Mouse (Mus musculus) brown adipose tissue, adult 24 weeks (tissue): Measurements from ENCODE around the gene BC048507. TPM values are rescaled to one million over a fixed set of nuclear protein-coding genes. Genes with fewer than 3 reads are reported as not detected.
A peak's percentile ranks its signal among the peaks of the same experiment; 100 is the strongest.
"Not testable (repeated sequence)": the region's sequence is repeated elsewhere in the genome, so short reads cannot be mapped to it uniquely, and the experiment has no call there.

Experiments used
- H3K27ac ChIP-seq: fragments of 200-500 bp; replicated peaks from 2 replicates; pipeline ENCODE4 v1.5.1; 2012; ENCODE audit warnings: low read depth, mild to moderate bottlenecking, low read length
- H3K4me1 ChIP-seq: fragments of 200-500 bp; 2 replicates; pipeline ENCODE4 v1.6.1; 2012; ENCODE audit warnings: low read length, mixed read lengths; ENCODE audit not compliant: control insufficient read depth, insufficient read depth, insufficient read length
- H3K4me3 ChIP-seq: fragments of 200-500 bp; 2 replicates; pipeline ENCODE4 v1.5.1; 2012; ENCODE audit warnings: low read depth, mild to moderate bottlenecking, low read length, moderate library complexity; ENCODE audit not compliant: insufficient read depth
- polyA plus RNA-seq: library from polyadenylated mRNA; stranded (reverse); fragments of >200 nt; gene quantifications from 2 replicates; pipeline ENCODE4 v1.2.4, GENCODE M21; 2012; ENCODE audit not compliant: missing spikeins, insufficient read depth, insufficient read length

BC048507 gene
- polyA plus RNA-seq: not detected in 2 replicates

GRCm38 (mm10) chr13:67863026-67863425 is at the start of gene BC048507:
BC048507 (plus strand) TSS chr13:67863326.
- no peak within 1 kb of the TSS for H3K27ac ChIP-seq
- H3K4me3 ChIP-seq: no peak within 1 kb of the TSS
- H3K4me1 ChIP-seq: no peaks in the 10 kb centered on the region

- Histone ChIP-seq H3K4me1 (no peaks in the 10 kb centered on the region), H3K4me3 (peak within 1 kb of the TSS; percentile 92), H3K27ac (peak within 1 kb of the TSS; percentile 29)
These were observed 49.1 kb upstream of the BC048507 start, which contains the start of gene Zfp273 for GRCm38 (mm10) chr13:67813710-67814660. Zfp273 (plus strand) TSS chr13:67813740.

GRCm38 (mm10) chr13:67818636-67819035 is 44.5 kb upstream of the BC048507 start:
- Histone ChIP-seq H3K4me1 (no peaks in the 10 kb centered on the region), H3K4me3 (no peak overlapping the region), H3K27ac (no peak overlapping the region)

- H3K27ac ChIP-seq: peak within 1 kb of the TSS; percentile 80
- no peaks in the 10 kb centered on the region for H3K4me1 ChIP-seq
- H3K4me3 ChIP-seq: peak within 1 kb of the TSS; percentile 94
These were observed 32.2 kb upstream of the BC048507 start, which contains the start of gene Gm10037 for GRCm38 (mm10) chr13:67830911-67831336. Gm10037 (plus strand) TSS chr13:67831106.

GRCm38 (mm10) chr13:67833137-67833536 is 30.0 kb upstream of the BC048507 start:
- not testable (repeated sequence) for H3K27ac ChIP-seq, H3K4me3 ChIP-seq, H3K4me1 ChIP-seq

GRCm38 (mm10) chr13:67843775-67844118 is 19.4 kb upstream of the BC048507 start:
- Histone ChIP-seq H3K4me1 (no peaks in the 10 kb centered on the region), H3K4me3 (0 out of 2 replicates have a peak overlapping the region, but pooled peaks have one; percentile 15), H3K27ac (no peak overlapping the region)

- no peaks in the 10 kb centered on the region for H3K4me1 ChIP-seq
- no peak overlapping the region for H3K27ac ChIP-seq
- peak overlapping the region; percentile 58 for H3K4me3 ChIP-seq
These were observed 18.8 kb upstream of the BC048507 start for GRCm38 (mm10) chr13:67844119-67844852.

- H3K4me1 ChIP-seq: no peaks in the 10 kb centered on the region
- H3K27ac ChIP-seq: no peak overlapping the region
- peak overlapping the region; percentile 58 for H3K4me3 ChIP-seq
These were observed 18.3 kb upstream of the BC048507 start for GRCm38 (mm10) chr13:67844853-67845194.

- Histone ChIP-seq H3K4me3 (no peak overlapping the region), H3K27ac (no peak overlapping the region), H3K4me1 (no peaks in the 10 kb centered on the region)
These were observed 12.8 kb upstream of the BC048507 start for GRCm38 (mm10) chr13:67850361-67850760.

GRCm38 (mm10) chr13:67853130-67853529 is 10.0 kb upstream of the BC048507 start:
- Histone ChIP-seq H3K4me1 (no peaks in the 10 kb centered on the region), H3K27ac (no peak overlapping the region), H3K4me3 (no peak overlapping the region)

- no peaks in the 10 kb centered on the region for H3K4me1 ChIP-seq
- no peak overlapping the region for H3K27ac ChIP-seq
- no peak overlapping the region for H3K4me3 ChIP-seq
These were observed 9.1 kb upstream of the BC048507 start for GRCm38 (mm10) chr13:67853983-67854382.

GRCm38 (mm10) chr13:67857317-67857716 is 5.8 kb upstream of the BC048507 start:
- Histone ChIP-seq H3K27ac (no peak overlapping the region), H3K4me3 (no peak overlapping the region)

GRCm38 (mm10) chr13:67862508-67862907 is 618 bp upstream of the BC048507 start:
- no peak overlapping the region for H3K4me3 ChIP-seq

More at GRCm38 (mm10) chr13:67857317-67857716, 5.8 kb upstream of the BC048507 start:
- no peaks in the 10 kb centered on the region for H3K4me1 ChIP-seq

GRCm38 (mm10) chr13:67864764-67865350 is 1.7 kb downstream of the BC048507 start:
- H3K4me3 ChIP-seq: no peak overlapping the region
- no peak overlapping the region for H3K27ac ChIP-seq
- no peaks in the 10 kb centered on the region for H3K4me1 ChIP-seq

More at GRCm38 (mm10) chr13:67862508-67862907, 618 bp upstream of the BC048507 start:
- Histone ChIP-seq H3K4me1 (no peaks in the 10 kb centered on the region), H3K27ac (no peak overlapping the region)

- Histone ChIP-seq H3K4me1 (no peaks in the 10 kb centered on the region), H3K27ac (no peak overlapping the region), H3K4me3 (no peak overlapping the region)
These were observed 4.8 kb downstream of the BC048507 start for GRCm38 (mm10) chr13:67867899-67868298.
